In the genomic region with DNA sequence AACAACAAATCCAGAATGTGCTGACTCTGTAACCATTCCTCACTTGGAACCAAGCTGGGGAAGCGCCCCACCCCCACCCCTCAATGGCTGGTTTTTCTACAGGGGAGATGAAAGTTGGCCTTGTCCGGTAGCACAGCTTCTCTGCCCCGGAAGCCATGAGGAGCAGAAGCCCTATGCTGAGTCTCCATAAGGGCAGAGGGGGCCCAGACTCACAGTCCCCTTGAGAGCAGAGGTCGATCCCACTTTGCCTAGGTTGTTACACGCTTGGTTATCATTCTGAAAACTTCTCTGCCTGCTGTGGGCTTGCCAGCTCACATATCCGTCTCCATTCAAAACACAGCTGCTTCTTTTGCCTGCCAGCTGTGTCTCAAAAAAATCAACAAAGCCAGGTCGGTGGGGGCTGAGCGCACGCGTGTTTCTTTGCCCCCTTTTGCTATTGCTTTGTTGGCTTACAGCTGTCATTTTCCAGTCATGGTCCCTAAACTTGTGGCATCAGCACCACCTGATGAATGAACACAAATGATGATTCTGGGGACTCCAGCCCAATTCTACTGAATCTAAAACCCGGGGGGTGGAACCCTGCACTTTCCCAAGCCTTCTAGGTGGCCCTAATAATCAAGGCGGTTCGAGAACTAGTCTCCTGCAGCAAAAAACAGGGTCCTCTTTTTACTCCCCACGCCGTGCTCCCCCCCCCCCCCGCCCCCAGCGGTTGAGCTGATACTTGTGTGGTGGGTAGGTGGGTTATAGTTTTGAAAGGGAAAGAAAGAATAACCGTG, we compare ENCODE assay signal across 9 mouse cellular contexts. TPM values are rescaled to one million over a fixed set of nuclear protein-coding genes. Genes with fewer than 3 reads are reported as not detected.
DNase-seq lines count a peak whose midpoint lies in the region; ATAC-seq and TF ChIP-seq lines count a peak whose summit lies in the region.
"Had no signal": no experiment of that assay in that cellular context is flagged by ENCODE, and none has a peak within 500 bp of the region (broad histone marks: within the 10 kb centered on the region; RNA-seq: fewer than 3 reads in every experiment).

No protein-coding gene starts in this region.

- no peaks in the 10 kb centered on the region for H3K36me3 ChIP-seq in intestine, embryonic 14.5 days (ENCODE audit: control insufficient read depth, insufficient read depth, low read length)
- no peaks in the 10 kb centered on the region for H3K36me3 ChIP-seq in intestine, embryonic 16.5 days (ENCODE audit: control insufficient read depth, insufficient read depth, low read length)
- no peaks in the 10 kb centered on the region for H3K36me3 ChIP-seq in hindbrain, embryonic 10.5 days
- no peaks in the 10 kb centered on the region for H3K36me3 ChIP-seq in midbrain, embryonic 14.5 days (ENCODE audit: control insufficient read depth, insufficient read depth, low read length)
- H3K36me3 ChIP-seq: heart, embryonic 15.5 days had no signal

- TF ChIP-seq CTCF in brain, embryonic 14.5 days (IDR thresholded peaks at IDR 0.05; ENCODE audit: borderline replicate concordance, extremely low read depth, insufficient read depth, insufficient read length) = no peak

- DNase-seq in intestine, embryonic 14.5 days (ENCODE audit: low spot score) = no peak
- DNase-seq in brain, embryonic 14.5 days (ENCODE audit: low read depth) = peak; percentile 54
- peak; percentile 47 for DNase-seq in hindbrain, embryonic 10.5 days (ENCODE audit: low spot score)
- peak; percentile 23 for DNase-seq in midbrain, embryonic 14.5 days
- DNase-seq in cerebellum, adult 18-20 months = no peak
- DNase-seq in right cerebral cortex, postnatal 4 days = no peak
- DNase-seq in frontal cortex, adult 2 months (ENCODE audit: extremely low spot score in 1 of 2, low spot score in 1 of 2) = no peak

- no peak overlapping the region for H3K4me3 ChIP-seq in intestine, embryonic 14.5 days (ENCODE audit: low read depth, low read length)
- no peak overlapping the region for H3K4me3 ChIP-seq in intestine, embryonic 16.5 days (ENCODE audit: low read length)
- peak overlapping the region; percentile 25 for H3K4me3 ChIP-seq in hindbrain, embryonic 10.5 days
- H3K4me3 ChIP-seq in midbrain, embryonic 14.5 days (replicated peaks; ENCODE audit: low read depth, low read length) = no peak overlapping the region
- H3K4me3 ChIP-seq: heart, embryonic 15.5 days had no signal

- H3K4me1 ChIP-seq in intestine, embryonic 14.5 days (replicated peaks; ENCODE audit: control insufficient read depth, insufficient read depth, low read length) = peaks cover 17% of the 10 kb centered on the region
- peaks cover 6% of the 10 kb centered on the region; the same call in 1 of the 2 replicates for H3K4me1 ChIP-seq in intestine, embryonic 16.5 days (ENCODE audit: control insufficient read depth, insufficient read depth, low read length)
- H3K4me1 ChIP-seq in hindbrain, embryonic 10.5 days (replicated peaks) = peaks cover 24% of the 10 kb centered on the region
- peaks cover 13% of the 10 kb centered on the region for H3K4me1 ChIP-seq in midbrain, embryonic 14.5 days (ENCODE audit: control insufficient read depth, insufficient read depth, low read length)

- no peaks in the 10 kb centered on the region for H3K9me3 ChIP-seq in intestine, embryonic 14.5 days (ENCODE audit: control insufficient read depth, low read length)
- no peaks in the 10 kb centered on the region for H3K9me3 ChIP-seq in intestine, embryonic 16.5 days (ENCODE audit: control insufficient read depth, low read length)
- no peaks in the 10 kb centered on the region; the same call in 1 of the 2 replicates for H3K9me3 ChIP-seq in hindbrain, embryonic 10.5 days
- H3K9me3 ChIP-seq in midbrain, embryonic 14.5 days (ENCODE audit: control insufficient read depth, low read length) = no peaks in the 10 kb centered on the region
- H3K9me3 ChIP-seq: heart, embryonic 15.5 days had no signal

- WGBS in intestine, embryonic 14.5 days = 23% methylated on average over 18 of the region's 18 CpGs
- 27% methylated on average over 17 of the region's 18 CpGs for WGBS in intestine, embryonic 16.5 days
- WGBS in hindbrain, embryonic 10.5 days = 10% methylated on average over 18 of the region's 18 CpGs
- WGBS in midbrain, embryonic 14.5 days = 8% methylated on average over 18 of the region's 18 CpGs

- H3K27ac ChIP-seq in intestine, embryonic 14.5 days (ENCODE audit: low read depth) = no peak overlapping the region
- H3K27ac ChIP-seq in intestine, embryonic 16.5 days (ENCODE audit: low read length) = no peak overlapping the region
- H3K27ac ChIP-seq in hindbrain, embryonic 10.5 days = peak overlapping the region; percentile 69
- H3K27ac ChIP-seq in midbrain, embryonic 14.5 days (replicated peaks; ENCODE audit: low read depth, low read length) = no peak overlapping the region
- H3K27ac ChIP-seq: heart, embryonic 15.5 days had no signal

- no peak for TF ChIP-seq POLR2A in brain, embryonic 14.5 days (IDR thresholded peaks at IDR 0.05; ENCODE audit: borderline replicate concordance, extremely low read depth, insufficient read depth, insufficient read length, poor library complexity, severe bottlenecking)

- no peak for ATAC-seq in intestine, embryonic 14.5 days (replicated peaks; ENCODE audit: low FRiP score, low TSS enrichment, low read depth)
- no peak for ATAC-seq in intestine, embryonic 16.5 days
- 0 out of 2 replicates have a peak, but pooled peaks have one; percentile 14 for ATAC-seq in midbrain, embryonic 14.5 days (ENCODE audit: low FRiP score, low TSS enrichment)

- H3K9ac ChIP-seq in intestine, embryonic 14.5 days (ENCODE audit: low read length) = no peak overlapping the region
- H3K9ac ChIP-seq in intestine, embryonic 16.5 days (ENCODE audit: low read depth, low read length) = no peak overlapping the region
- H3K9ac ChIP-seq in midbrain, embryonic 14.5 days (replicated peaks; ENCODE audit: low read length) = no peak overlapping the region
- H3K9ac ChIP-seq: heart, embryonic 15.5 days had no signal

- H3K27me3 ChIP-seq in intestine, embryonic 14.5 days (replicated peaks; ENCODE audit: control insufficient read depth, insufficient read depth, low read length) = no peaks in the 10 kb centered on the region
- no peaks in the 10 kb centered on the region for H3K27me3 ChIP-seq in intestine, embryonic 16.5 days (replicated peaks; ENCODE audit: control insufficient read depth, insufficient read depth, low read length)
- H3K27me3 ChIP-seq in hindbrain, embryonic 10.5 days (ENCODE audit: insufficient read depth, poor library complexity, severe bottlenecking) = peaks cover 10% of the 10 kb centered on the region; the same call in 1 of the 2 replicates
- H3K27me3 ChIP-seq in midbrain, embryonic 14.5 days (ENCODE audit: control insufficient read depth, insufficient read depth, low read length) = no peaks in the 10 kb centered on the region
- H3K27me3 ChIP-seq: heart, embryonic 15.5 days had no signal

- peak overlapping the region; percentile 11; the same call in 1 of the 2 replicates for H3K4me2 ChIP-seq in intestine, embryonic 14.5 days (ENCODE audit: low read length)
- no peak overlapping the region; the same call in 1 of the 2 replicates for H3K4me2 ChIP-seq in intestine, embryonic 16.5 days (ENCODE audit: low read depth, low read length)
- H3K4me2 ChIP-seq in midbrain, embryonic 14.5 days (ENCODE audit: low read length) = peak overlapping the region; percentile 33
- H3K4me2 ChIP-seq: heart, embryonic 15.5 days had no signal

RNA-seq across cellular contexts. Expression of a gene that starts 28.1 kb away (rescaled TPM):
- 2.1 and 2.2 TPM in 2 replicates for polyA plus RNA-seq in intestine, embryonic 14.5 days (2014; fragmentation: Nextera tagmentation; extraction: Ambion mirVana)
- 1.8 and 2.1 TPM in 2 replicates for polyA plus RNA-seq in intestine, embryonic 16.5 days (2015; fragmentation: Nextera tagmentation; extraction: Ambion mirVana)
- polyA plus RNA-seq in brain, embryonic 14.5 days (2012; rRNA removed) = 0.11 and 0.16 TPM in 2 replicates
- polyA plus RNA-seq in hindbrain, embryonic 10.5 days (2016; fragmentation: Nextera tagmentation; extraction: Ambion mirVana) = not detected in 2 replicates
- polyA plus RNA-seq in midbrain, embryonic 14.5 days (2014; fragmentation: Nextera tagmentation; extraction: Ambion mirVana) = 0.68 TPM in 1 of 2 replicates, not detected in the other
- polyA plus RNA-seq in frontal cortex, adult 2 months (2012; rRNA removed) = 1.8 and 1.9 TPM in 2 replicates

RNA-seq across cellular contexts. Expression of a gene that starts 46.1 kb away (rescaled TPM):
- polyA plus RNA-seq in intestine, embryonic 14.5 days (2014; fragmentation: Nextera tagmentation; extraction: Ambion mirVana) = 0.65 and 0.97 TPM in 2 replicates
- polyA plus RNA-seq in intestine, embryonic 16.5 days (2015; fragmentation: Nextera tagmentation; extraction: Ambion mirVana) = 0.27 and 0.43 TPM in 2 replicates
- polyA plus RNA-seq in brain, embryonic 14.5 days (2012; rRNA removed) = 2.1 and 3.8 TPM in 2 replicates
- 0.56 and 0.72 TPM in 2 replicates for polyA plus RNA-seq in hindbrain, embryonic 10.5 days (2016; fragmentation: Nextera tagmentation; extraction: Ambion mirVana)
- 0.19 and 3.3 TPM in 2 replicates for polyA plus RNA-seq in midbrain, embryonic 14.5 days (2014; fragmentation: Nextera tagmentation; extraction: Ambion mirVana)
- polyA plus RNA-seq in frontal cortex, adult 2 months (2012; rRNA removed) = 8.7 and 13.8 TPM in 2 replicates

Comparison
In these comparisons a context has a peak if more than half of its experiments do, and no peak if none do; other contexts are left out.
1. DNase-seq: peak in brain, embryonic 14.5 days (single experiment), hindbrain, embryonic 10.5 days (single experiment) and midbrain, embryonic 14.5 days (single experiment); none in intestine, embryonic 14.5 days (single experiment), cerebellum, adult 18-20 months (0 of 2), right cerebral cortex, postnatal 4 days (single experiment) and frontal cortex, adult 2 months (0 of 2).